Mouse (Mus musculus): Measurements from ENCODE around the gene Rif1.

The Rif1 gene

DNA sequence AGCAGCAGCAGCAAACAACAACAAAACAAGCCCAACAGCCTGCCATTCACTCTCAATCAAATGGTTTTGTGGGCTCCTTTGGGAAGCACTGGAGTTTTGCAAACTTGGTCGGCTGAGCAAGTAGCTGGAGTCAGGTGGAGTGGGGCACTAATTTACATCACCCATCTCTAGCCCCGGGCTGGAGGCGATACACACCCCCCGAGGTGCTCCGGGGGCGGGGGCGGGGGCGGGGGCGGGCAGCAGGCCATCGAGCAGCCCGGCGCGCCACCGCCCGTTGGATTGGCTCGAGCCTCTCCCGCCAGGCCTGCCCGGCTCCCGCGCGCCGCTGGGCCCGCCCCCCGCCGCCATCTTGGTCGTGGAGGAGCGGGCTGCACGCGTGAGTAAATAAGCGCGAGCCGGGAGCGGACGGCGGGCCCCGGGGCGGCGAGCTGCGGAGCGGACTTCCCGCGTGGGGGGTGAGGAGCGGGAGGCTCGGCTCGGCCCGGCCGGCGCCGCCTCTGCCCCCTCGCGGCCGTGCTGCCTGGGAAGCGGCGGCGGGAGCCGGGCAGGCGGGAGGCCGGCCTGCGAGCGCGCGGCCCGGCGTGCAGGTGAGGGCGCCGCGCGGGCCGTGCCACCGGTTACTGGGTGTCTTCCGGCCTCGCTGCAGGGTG is at the start of gene Rif1:
Gene Rif1 (plus strand): TSS at position 342 of the 650 bp plus-strand sequence.
- DNase-seq = peak; percentile 89

DNA sequence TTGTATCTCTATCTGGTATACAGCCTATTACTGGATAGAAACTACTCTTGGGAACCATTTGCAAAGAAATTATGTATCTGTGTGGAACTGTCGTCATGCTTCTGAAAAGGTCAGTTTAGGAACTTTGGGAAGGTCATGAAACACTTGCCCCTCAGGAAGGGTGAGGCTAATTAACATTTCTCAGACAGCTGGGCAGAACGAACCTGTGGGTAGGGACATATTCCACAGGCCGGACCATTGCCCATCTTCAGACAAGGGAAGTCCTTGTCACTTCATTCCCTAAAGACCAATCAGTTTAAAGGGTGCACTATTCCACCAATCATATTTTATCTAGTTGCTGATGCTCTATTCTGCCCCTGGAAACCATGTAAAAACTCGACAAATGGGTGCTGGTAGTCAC is 45.6 kb upstream of the Rif1 start:
- no peak for DNase-seq

DNA sequence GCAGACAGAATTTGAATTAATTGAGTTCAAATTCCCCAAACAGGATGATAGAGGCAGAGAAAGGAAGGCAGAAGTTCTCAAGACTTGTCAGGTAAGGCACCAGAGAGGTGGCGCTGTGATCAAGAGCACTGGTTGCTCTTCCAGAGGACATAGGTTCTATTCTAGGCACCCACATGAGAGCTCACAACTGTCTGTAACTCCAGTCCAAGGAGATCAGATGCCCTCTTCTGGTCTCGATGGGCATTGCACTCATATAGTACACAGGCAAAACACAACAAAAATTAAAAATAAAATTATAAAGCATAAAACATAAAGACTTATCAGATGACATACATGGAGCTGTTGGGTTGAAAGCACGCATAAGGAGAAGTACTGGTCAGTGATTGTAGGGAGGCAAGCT is 43.2 kb upstream of the Rif1 start:
- DNase-seq = no peak

- no peak for DNase-seq
These were observed 41.1 kb upstream of the Rif1 start for GRCm38 (mm10) chr2:52031491-52031890.

- DNase-seq = no peak
These were observed 38.0 kb upstream of the Rif1 start for GRCm38 (mm10) chr2:52034601-52035000.

DNA sequence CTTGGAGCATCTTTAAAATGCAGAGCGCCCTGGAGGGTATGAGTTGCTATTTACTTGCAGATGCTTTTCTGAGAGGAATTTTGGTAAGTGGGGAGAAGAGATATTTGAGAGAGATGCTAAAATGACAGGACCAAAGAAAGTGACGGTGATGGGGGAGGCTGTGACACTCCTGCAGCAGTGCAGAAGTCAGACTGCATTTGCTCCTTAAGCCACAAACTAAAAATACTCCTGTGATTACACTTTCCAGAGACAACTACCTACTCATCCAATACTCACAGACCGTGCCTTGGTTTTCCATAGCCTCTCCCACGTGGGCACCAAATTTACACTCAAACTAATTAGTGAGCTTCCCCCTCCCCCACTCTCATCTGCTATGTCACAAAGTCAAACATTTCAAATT is 37.5 kb upstream of the Rif1 start:
- no peak for DNase-seq

- DNase-seq = no peak
These were observed 35.6 kb upstream of the Rif1 start for GRCm38 (mm10) chr2:52036929-52037595.

- DNase-seq = peak; percentile 6
These were observed 34.8 kb upstream of the Rif1 start, which contains the start of gene Tnfaip6 for GRCm38 (mm10) chr2:52037882-52038281. Tnfaip6 (plus strand) TSS chr2:52038009.

DNA sequence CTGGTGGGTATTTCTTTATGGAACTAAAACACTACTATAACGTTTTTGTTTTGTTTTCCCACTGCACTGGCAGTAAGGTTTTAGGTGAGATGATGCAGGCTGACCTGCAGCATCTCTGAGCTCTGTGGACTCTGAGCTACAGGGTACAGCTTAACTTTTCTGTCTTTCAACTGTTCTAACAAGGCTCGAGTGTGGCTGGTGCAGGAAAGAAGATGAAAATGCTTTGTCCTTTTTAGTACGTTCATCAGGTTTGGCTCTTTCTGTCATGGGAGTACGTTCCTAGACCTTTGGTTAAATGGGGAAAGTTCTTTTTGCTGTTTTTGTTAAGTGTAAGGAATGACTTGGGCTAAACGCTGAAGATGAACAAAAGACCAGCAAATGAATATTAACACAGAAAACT is 34.1 kb upstream of the Rif1 start:
- DNase-seq = no peak

GRCm38 (mm10) chr2:52039083-52039801 is 33.4 kb upstream of the Rif1 start:
- no peak for DNase-seq

DNA sequence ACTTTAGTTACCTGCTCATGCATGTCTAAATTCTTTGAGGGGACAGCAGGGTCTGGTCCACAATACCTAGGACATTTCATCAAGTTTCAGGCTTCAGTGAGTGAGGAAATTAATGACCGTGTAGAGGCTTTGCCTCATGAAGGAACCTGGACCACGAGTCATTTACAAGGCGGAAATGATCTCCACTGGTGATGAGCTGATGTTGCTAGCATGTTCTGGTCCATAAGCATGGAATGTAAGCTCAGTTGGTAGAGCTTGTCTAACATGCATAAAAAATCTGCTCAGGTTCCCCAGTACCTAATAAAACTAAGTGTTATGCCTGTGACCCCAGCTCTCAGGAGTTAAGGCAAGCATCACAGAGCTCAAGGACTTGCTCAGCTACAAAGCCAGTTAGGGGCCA is 30.5 kb upstream of the Rif1 start:
- DNase-seq = no peak

- no peak for DNase-seq
These were observed 29.9 kb upstream of the Rif1 start for GRCm38 (mm10) chr2:52042714-52043113.

DNA sequence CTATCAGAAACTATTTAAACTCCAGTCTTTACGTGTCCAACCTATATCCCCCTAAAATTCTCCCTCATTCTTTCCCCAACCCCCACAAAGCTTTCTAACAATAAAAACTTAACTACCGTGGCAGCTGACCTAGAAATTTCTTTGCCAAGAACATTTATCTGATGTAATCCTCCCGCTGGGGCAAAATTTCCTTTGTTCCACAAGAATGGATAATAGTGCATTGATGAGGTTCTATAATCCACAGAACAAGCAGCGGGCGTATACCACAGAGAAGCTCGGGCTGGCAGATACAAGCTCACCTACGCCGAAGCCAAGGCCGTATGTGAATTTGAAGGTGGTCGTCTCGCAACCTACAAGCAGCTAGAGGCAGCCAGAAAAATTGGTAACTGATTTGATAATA is 29.1 kb upstream of the Rif1 start:
- DNase-seq = no peak

DNA sequence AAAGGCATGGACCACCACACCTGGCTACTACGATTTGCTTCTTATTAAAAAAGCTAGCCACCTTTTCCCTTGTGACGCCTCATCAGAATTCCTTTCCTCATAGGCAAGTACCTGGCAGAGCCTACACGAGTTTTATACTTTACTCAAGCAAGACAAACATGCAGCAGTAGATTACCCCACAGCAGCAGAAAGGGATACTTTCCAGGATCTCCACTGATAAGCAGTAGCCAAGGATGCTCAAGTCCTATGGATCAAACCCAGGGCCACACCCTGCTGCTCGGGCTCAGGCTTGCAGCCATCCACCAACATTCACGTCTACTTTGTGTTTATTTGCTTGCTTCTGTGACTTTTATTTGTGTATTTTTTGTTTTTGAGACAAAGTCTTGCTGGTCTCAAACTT is 26.6 kb upstream of the Rif1 start:
- DNase-seq = no peak

DNA sequence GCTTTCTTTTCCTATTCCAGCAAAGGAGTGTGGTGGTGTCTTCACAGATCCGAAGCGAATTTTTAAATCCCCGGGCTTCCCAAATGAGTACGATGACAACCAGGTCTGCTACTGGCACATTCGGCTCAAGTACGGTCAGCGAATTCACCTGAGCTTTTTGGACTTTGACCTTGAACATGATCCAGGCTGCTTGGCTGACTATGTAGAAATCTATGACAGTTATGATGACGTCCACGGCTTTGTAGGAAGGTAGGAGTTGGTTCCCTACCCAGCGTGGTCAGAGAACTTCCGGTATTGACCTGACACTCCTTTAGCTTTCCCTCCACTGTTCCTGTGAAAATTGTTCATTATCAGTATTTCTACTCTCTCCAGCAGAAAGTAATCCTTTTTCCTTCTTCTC is 21.8 kb upstream of the Rif1 start:
- DNase-seq = no peak

- no peak for DNase-seq
These were observed 20.3 kb upstream of the Rif1 start for GRCm38 (mm10) chr2:52052335-52052734.

- DNase-seq = no peak
These were observed 19.1 kb upstream of the Rif1 start for GRCm38 (mm10) chr2:52053502-52053901.

GRCm38 (mm10) chr2:52055616-52056015 is 17.0 kb upstream of the Rif1 start:
- no peak for DNase-seq

DNA sequence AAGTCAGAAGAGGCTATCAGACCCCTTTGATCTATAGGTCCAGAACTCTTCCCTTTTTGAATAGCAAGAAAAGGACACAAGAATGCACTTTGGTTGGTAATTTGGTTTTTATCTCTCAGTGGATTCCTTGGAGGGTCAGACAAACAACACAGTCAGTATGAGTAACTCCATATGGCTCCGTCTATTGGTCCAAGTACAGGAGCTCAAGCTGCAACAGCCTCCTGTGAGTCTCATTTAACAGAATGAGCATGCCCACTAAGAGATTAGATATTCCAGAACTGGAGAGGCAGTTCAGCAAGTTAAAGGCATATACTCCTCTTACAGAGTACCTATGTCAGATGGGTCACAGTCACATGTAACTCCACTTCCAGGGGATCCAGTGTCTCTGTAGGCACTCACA is 15.5 kb upstream of the Rif1 start:
- no peak for DNase-seq

- no peak for DNase-seq
These were observed 15.0 kb upstream of the Rif1 start for GRCm38 (mm10) chr2:52057681-52058080.

DNA sequence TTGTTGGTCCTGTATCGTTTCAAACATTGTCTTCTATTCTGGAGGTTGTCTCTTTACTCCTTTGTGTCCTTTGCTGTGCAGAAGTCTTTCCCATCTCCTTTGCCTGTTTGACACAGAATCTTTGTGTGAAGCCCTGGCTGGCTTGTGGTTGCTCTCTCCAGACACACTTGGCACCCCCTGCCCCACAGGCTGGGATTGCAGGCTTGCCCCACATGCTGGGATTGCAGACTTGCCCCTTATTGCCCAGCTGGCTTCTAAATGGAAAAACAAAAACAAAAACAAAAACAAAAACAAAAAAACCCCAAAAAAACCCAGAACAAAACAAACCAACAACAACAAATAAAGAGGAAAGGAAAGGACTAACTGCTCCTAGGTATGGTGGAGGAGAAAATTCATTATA is 4.0 kb upstream of the Rif1 start:
- no peak for DNase-seq

DNA sequence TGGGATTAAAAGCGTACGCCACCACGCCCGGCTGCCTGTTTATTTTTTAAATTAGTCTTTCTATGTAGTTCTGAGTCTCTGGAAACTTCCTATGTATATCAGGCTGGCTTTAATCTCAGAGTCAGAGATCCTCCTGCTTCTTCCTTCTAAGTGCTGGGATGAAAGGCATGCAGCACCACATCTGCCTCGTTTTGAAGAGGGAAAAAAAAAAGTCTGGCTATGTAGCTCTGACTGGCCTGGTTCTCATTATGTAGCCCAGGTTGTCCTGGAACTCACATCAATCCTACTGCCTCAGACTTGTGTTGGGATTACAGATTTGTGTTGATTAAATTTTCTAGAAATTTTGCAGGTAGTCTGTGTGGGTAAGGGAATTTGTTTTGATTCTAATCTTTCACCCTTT is 1.8 kb upstream of the Rif1 start:
- DNase-seq = no peak

DNA sequence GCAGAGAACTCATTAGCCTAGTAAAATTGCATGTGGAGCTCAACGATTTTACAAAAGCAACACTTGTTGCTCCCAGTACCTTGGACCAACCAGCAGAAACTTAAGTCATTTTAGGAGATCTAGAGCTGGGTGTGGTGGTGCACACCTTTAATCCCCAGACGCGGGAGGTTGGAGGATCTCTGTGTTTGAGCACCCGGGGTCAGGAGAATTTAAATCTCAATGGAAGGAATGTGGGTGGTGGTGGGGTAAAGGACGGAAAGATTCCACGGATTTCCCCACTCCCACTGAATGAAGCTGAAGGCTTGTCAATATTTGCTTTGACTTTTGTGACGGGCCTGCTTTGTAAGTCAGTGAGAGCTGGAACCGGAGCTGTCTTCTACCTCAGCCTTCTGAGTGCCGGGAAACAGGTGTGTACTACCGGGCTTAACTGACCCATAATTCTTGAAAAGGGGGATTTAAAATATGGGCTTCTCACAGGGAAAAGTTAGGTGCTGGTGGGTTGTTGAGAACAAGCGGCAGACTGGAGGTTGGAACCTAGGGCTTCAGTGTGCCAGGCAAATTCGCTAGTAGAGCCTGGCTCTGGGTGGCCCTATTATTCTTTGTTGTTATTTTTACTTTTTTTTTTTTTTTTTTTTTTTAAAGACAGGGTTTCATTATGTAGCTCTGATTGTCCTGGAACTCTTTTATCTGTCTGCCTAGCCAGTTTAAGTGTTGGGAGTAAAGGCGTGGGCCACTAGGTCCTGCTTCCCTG is 1.2 kb upstream of the Rif1 start:
- DNase-seq = peak; percentile 25

All from cerebellum, adult 11-12 months (tissue).